Mouse (Mus musculus) hindlimb bud, embryonic 11.5 days (tissue): ENCODE results near the gene Ccser2.

Source experiments
- DNase-seq: peaks from one replicate; pipeline ENCODE4 v3.0.0-alpha.2; 2012; ENCODE audit warnings: low read depth, low spot score; ENCODE audit errors: extremely low spot score

Ccser2 gene

GRCm38 (mm10) chr14:36883576-36883975 is 85.0 kb downstream of the Ccser2 start:
- DNase-seq, result no peak

DNA sequence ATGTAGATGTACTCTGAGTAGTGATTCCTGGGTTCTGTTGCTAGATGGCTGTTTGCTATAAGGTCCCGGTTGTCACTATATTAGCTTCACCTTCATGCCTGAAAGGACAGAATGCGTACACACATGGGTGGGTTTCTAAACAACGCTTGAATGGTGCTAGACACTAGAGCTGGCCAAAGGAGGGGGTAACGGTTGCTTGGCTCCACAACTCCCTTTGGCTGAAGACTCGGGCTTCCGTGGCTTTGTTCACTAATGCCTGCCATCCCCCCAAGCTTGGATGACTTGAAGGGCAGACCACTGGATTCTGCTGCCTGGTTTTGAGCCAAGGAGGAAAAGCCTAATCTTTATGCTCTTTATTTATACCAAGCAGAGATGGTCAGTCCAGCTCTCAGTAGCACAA is 98.3 kb downstream of the Ccser2 start:
- DNase-seq, result no peak

DNA sequence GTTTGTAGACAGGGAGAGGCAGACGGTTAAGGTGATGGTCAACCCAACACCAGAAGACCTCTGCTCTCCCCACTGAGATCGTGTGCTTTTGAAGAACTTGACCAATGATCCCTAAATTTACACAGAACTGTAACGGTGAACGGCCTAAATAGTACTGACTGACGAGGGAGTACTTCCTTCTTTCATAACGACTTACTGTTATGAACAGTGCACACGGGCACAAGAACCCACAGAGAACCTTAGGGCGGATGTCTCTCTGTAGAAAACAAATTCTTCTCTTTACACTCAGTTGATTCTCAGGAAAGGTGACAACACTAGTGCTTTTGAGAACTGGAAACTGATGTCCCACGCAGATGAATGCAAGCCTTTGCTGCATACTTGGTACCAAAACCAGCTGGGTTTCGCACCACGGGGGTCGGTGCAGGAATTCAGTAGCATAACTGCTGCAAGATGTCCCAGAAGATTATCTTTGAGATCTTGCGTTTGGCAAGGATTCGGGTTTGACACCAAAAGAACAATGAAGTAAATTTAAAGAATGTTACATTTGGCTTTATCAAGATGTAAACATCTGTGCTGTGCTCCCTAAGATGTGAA is 99.7 kb downstream of the Ccser2 start:
- DNase-seq, result no peak

GRCm38 (mm10) chr14:36866966-36867700 is 101.4 kb downstream of the Ccser2 start:
- peak; percentile 57 for DNase-seq

- no peak for DNase-seq
Observed at GRCm38 (mm10) chr14:36863877-36864489, 104.6 kb downstream of the Ccser2 start.

GRCm38 (mm10) chr14:36862387-36862786 is 106.2 kb downstream of the Ccser2 start:
- DNase-seq, result no peak

GRCm38 (mm10) chr14:36858932-36859331 is 109.6 kb downstream of the Ccser2 start:
- DNase-seq, result no peak

- no peak for DNase-seq
Observed at GRCm38 (mm10) chr14:36852972-36853371, 115.6 kb downstream of the Ccser2 start.

- no peak for DNase-seq
Observed at GRCm38 (mm10) chr14:36848860-36849259, 119.7 kb downstream of the Ccser2 start.
